Mouse (Mus musculus): ENCODE results near the gene Pxdc1.

DNA sequence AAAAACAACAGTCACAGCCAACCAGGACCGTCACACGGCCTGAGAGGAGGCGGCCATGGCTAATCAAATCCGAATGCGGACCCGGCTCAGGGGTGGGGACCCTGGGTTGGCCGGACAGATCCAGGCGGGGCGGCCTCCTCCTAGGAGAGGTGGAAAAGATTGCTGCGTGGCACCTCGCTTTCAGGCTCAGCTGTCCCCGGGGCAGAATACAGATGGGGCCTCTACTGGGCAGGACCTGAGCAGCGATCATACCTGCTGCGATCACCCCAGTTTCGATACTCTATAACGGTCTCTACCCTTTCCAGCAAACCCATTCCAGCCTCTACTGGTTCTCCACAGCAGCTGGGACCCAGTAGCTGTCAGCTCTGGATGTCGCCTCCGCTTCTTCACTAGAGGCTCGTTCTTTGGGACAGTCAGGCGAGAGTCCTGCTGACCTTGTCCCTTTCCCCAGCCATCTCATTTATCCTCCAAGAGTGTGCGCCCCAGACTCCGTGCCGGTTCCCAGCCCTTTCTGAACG lies 1.8 kb downstream of the Pxdc1 start:
- TF ChIP-seq POLR2A (IDR thresholded peaks at IDR 0.05; ENCODE audit: low read depth, low read length) (no peak), CTCF (IDR thresholded peaks at IDR 0.05; ENCODE audit: extremely low read depth, insufficient read length, insufficient replicate concordance, low read depth, low read length) (no peak)

Data from small intestine, adult 2 months (tissue).